Mouse (Mus musculus): ENCODE data around the gene Rab3a.

- TF ChIP-seq CTCF (IDR thresholded peaks at IDR 0.05; ENCODE audit: low read depth) = no peak
- no peak for TF ChIP-seq EP300 (IDR thresholded peaks at IDR 0.05; ENCODE audit: low read depth)
Observed at GRCm38 (mm10) chr8:70750128-70750680, 4.3 kb upstream of the Rab3a start.

Data from liver, postnatal 0 days (tissue).